Mouse (Mus musculus) embryonic facial prominence, embryonic 15.5 days (tissue): ENCODE results near the gene Lmo1. TPM values are rescaled to one million over a fixed set of nuclear protein-coding genes. Genes with fewer than 3 reads are reported as not detected.
"Not testable (repeated sequence)": the region's sequence is repeated elsewhere in the genome, so short reads cannot be mapped to it uniquely, and the experiment has no call there.

ENCODE experiments used
- ATAC-seq: fragments of 200-750 bp; cut with Nextera tagmentation; 2 replicates; pipeline ENCODE4 v1.8.0; 2017; ENCODE audit warnings: low read depth, moderate TSS enrichment; ENCODE audit not compliant: insufficient number of reproducible peaks, low FRiP score, low TSS enrichment
- H3K27ac ChIP-seq: fragments of 300-500 bp; sonication (generic); replicated peaks from 2 replicates; pipeline ENCODE4 v1.5.1; 2015; ENCODE audit warnings: mild to moderate bottlenecking, inconsistent platforms
- H3K27me3 ChIP-seq: fragments of 300-500 bp; sonication (generic); 2 replicates; pipeline ENCODE4 v1.6.1; 2015; ENCODE audit warnings: inconsistent platforms
- H3K36me3 ChIP-seq: fragments of 300-500 bp; sonication (generic); 2 replicates; pipeline ENCODE4 v1.6.1; 2015; ENCODE audit warnings: mild to moderate bottlenecking, inconsistent platforms
- H3K4me1 ChIP-seq: fragments of 300-500 bp; sonication (generic); 2 replicates; pipeline ENCODE4 v1.6.1; 2015; ENCODE audit warnings: inconsistent platforms
- H3K4me2 ChIP-seq: fragments of 300-500 bp; sonication (generic); replicated peaks from 2 replicates; pipeline ENCODE4 v1.6.1; 2015; ENCODE audit warnings: mild to moderate bottlenecking, inconsistent platforms
- H3K4me3 ChIP-seq: fragments of 300-500 bp; sonication (generic); replicated peaks from 2 replicates; pipeline ENCODE4 v1.5.1; 2015; ENCODE audit warnings: mild to moderate bottlenecking, inconsistent platforms
- H3K9ac ChIP-seq: fragments of 300-500 bp; sonication (generic); 2 replicates; pipeline ENCODE4 v1.6.1; 2015; ENCODE audit warnings: inconsistent platforms
- H3K9me3 ChIP-seq: fragments of 300-500 bp; sonication (generic); replicated peaks from 2 replicates; pipeline ENCODE4 v1.6.1; 2016; ENCODE audit warnings: inconsistent platforms
- WGBS: fragments of 180-500 bp; shearing (Covaris S2); methylation state at CpG from one replicate; pipeline ENCODE4 v1.1.7; 2015; 5-methylcytosine and 5-hydroxymethylcytosine counted together
- polyA plus RNA-seq: library from polyadenylated mRNA; unstranded; fragments of >200 nt; fragmentation: Nextera tagmentation; extraction: Ambion mirVana; gene quantifications from 2 replicates; pipeline ENCODE4 v1.2.1, GENCODE M21; 2015

Lmo1 gene
- polyA plus RNA-seq, 1 experiment from 2014 or later = 82.9 TPM

GRCm38 (mm10) chr7:109101167-109101566 lies 73.8 kb downstream of the Lmo1 start:
- no peaks in the 10 kb centered on the region for H3K9me3 ChIP-seq
- no peaks in the 10 kb centered on the region for H3K4me1 ChIP-seq
- WGBS = 77% methylated on average over 3 of the region's 3 CpGs
- H3K4me2 ChIP-seq = no peak overlapping the region
- H3K36me3 ChIP-seq = no peaks in the 10 kb centered on the region
- no peak for ATAC-seq
- no peak overlapping the region for H3K4me3 ChIP-seq
- no peak overlapping the region for H3K27ac ChIP-seq
- no peak overlapping the region for H3K9ac ChIP-seq
- no peaks in the 10 kb centered on the region for H3K27me3 ChIP-seq

GRCm38 (mm10) chr7:109098145-109099018 lies 76.6 kb downstream of the Lmo1 start:
- H3K4me3 ChIP-seq = no peak overlapping the region
- H3K9ac ChIP-seq = no peak overlapping the region
- no peaks in the 10 kb centered on the region for H3K4me1 ChIP-seq
- no peak overlapping the region for H3K4me2 ChIP-seq
- WGBS = 33% methylated on average over 6 of the region's 6 CpGs
- no peaks in the 10 kb centered on the region for H3K36me3 ChIP-seq
- no peaks in the 10 kb centered on the region for H3K9me3 ChIP-seq
- H3K27ac ChIP-seq = no peak overlapping the region
- no peak for ATAC-seq
- no peaks in the 10 kb centered on the region for H3K27me3 ChIP-seq

GRCm38 (mm10) chr7:109097203-109097602 lies 77.8 kb downstream of the Lmo1 start:
- H3K27me3 ChIP-seq = no peaks in the 10 kb centered on the region
- H3K4me2 ChIP-seq = no peak overlapping the region
- H3K27ac ChIP-seq = no peak overlapping the region
- H3K36me3 ChIP-seq = no peaks in the 10 kb centered on the region
- WGBS = 74% methylated on average over 7 of the region's 7 CpGs
- H3K9me3 ChIP-seq = no peaks in the 10 kb centered on the region
- H3K4me1 ChIP-seq = no peaks in the 10 kb centered on the region
- no peak for ATAC-seq
- no peak overlapping the region for H3K9ac ChIP-seq
- H3K4me3 ChIP-seq = no peak overlapping the region

GRCm38 (mm10) chr7:109096618-109097017 lies 78.4 kb downstream of the Lmo1 start:
- H3K4me1 ChIP-seq = no peaks in the 10 kb centered on the region
- H3K9ac ChIP-seq = no peak overlapping the region
- no peak overlapping the region for H3K27ac ChIP-seq
- no peaks in the 10 kb centered on the region for H3K9me3 ChIP-seq
- no peaks in the 10 kb centered on the region for H3K36me3 ChIP-seq
- WGBS = 73% methylated on average over 4 of the region's 4 CpGs
- no peak overlapping the region for H3K4me3 ChIP-seq
- no peaks in the 10 kb centered on the region for H3K27me3 ChIP-seq
- ATAC-seq = no peak
- no peak overlapping the region for H3K4me2 ChIP-seq

GRCm38 (mm10) chr7:109094294-109094693 lies 80.7 kb downstream of the Lmo1 start:
- Histone ChIP-seq H3K4me3 (no peak overlapping the region), H3K9ac (no peak overlapping the region), H3K27me3 (no peaks in the 10 kb centered on the region), H3K4me1 (no peaks in the 10 kb centered on the region), H3K36me3 (no peaks in the 10 kb centered on the region), H3K9me3 (no peaks in the 10 kb centered on the region), H3K4me2 (no peak overlapping the region), H3K27ac (no peak overlapping the region)
- ATAC-seq = no peak
- no CpG with 5 or more reads among the region's 7 CpGs for WGBS

- H3K4me2 ChIP-seq, H3K27ac ChIP-seq, H3K9ac ChIP-seq, H3K27me3 ChIP-seq, H3K36me3 ChIP-seq, H3K4me3 ChIP-seq, H3K4me1 ChIP-seq, H3K9me3 ChIP-seq, ATAC-seq: not testable (repeated sequence)
- WGBS = no CpG with 5 or more reads among the region's 2 CpGs
These were observed 83.7 kb downstream of the Lmo1 start for GRCm38 (mm10) chr7:109091316-109091715.

Other genes starting within 250 kb of the Lmo1 start
- gene Nlrp10, start 245.0 kb downstream of the Lmo1 start, polyA plus RNA-seq = 1.9 and 2.3 TPM in 2 replicates
- gene Eif3f, start 240.8 kb downstream of the Lmo1 start, polyA plus RNA-seq = 97.9 and 102 TPM in 2 replicates
- 4.1 and 4.2 TPM in 2 replicates for gene Tub, start 224.9 kb downstream of the Lmo1 start, polyA plus RNA-seq
- gene Ric3, start 91.9 kb downstream of the Lmo1 start, polyA plus RNA-seq = 3.2 and 3.4 TPM in 2 replicates